8 mouse cellular contexts compared by ENCODE assay signal in the genomic region with DNA sequence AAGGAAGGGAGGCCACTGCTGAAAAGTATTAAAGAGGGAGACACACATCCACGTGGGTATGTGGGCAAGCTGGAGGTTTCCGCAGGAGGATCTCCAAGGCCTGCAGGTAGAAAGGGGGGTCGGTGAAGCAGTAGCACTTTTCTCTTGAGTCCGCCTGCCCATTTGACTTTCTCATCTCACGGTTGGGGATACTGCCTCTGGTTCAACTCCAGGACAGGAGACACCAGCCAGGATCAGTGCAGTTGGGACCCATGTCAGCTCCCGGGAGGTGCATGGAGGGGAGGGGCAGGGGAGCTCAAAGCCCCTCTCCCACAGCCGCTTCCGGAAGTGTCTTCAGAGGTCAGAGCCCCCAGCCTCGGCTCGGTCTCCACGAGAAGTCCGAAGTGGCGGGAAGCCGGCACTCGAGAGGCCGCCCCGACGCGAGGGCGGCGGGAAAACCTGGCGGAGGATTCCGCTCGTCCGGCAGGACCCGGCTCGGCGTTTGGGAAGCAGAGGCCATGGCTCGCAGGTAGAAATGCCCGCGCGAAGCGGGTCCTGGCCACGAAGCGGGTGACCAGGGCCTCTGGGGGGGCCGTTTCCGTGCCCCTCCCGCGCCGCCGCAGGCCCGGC. TPM values are rescaled to one million over a fixed set of nuclear protein-coding genes. Genes with fewer than 3 reads are reported as not detected.
DNase-seq lines count a peak whose midpoint lies in the region; ATAC-seq and TF ChIP-seq lines count a peak whose summit lies in the region.

No protein-coding gene starts in this region.

- dilution Hi-C loops in CH12.LX (cut with MboI; ENCODE audit: extremely low pct_ligation_motif_present, extremely low pct_unique_long_range_greater_than_20kb, low sequenced_read_pairs), result no loop called here

- H3K79me2 ChIP-seq in CH12.LX (replicated peaks; ENCODE audit: control insufficient read depth, extremely low read depth, insufficient read depth, poor library complexity, severe bottlenecking), result peaks cover 31% of the 10 kb centered on the region

- peak; percentile 66; the same call in 1 of the 2 replicates for TF ChIP-seq POLR2A in CH12.LX (IDR thresholded peaks at IDR 0.05; ENCODE audit: low read depth, low read length)

- DNase-seq in cerebellum, postnatal 4 days (ENCODE audit: low spot score in 2 of 2), result peak; percentile 35 to 70
- no peak for DNase-seq in cerebellum, adult 11-12 months
- peak; percentile 39 for DNase-seq in CH12.LX (ENCODE audit: extremely low read depth)
- DNase-seq in embryo, embryonic 9.5 days (ENCODE audit: extremely low spot score), result peak; percentile 88
- peak; percentile 79 to 81 for DNase-seq in heart, postnatal 10 days
- DNase-seq in left cerebral cortex, postnatal 4 days, result peak; percentile 64

- peak overlapping the region; percentile 74 for H3K4me2 ChIP-seq in CH12.LX (ENCODE audit: insufficient read depth, low read depth, poor library complexity, severe bottlenecking)
- H3K4me2 ChIP-seq in midbrain, embryonic 15.5 days, result peak overlapping the region; percentile 81
- H3K4me2 ChIP-seq in stomach, embryonic 15.5 days, result peak overlapping the region; percentile 87

- H3K4me3 ChIP-seq in CH12.LX (replicated peaks in 1 of 3; ENCODE audit: low read depth in 2 of 3, low read length in 2 of 3, poor library complexity in 1 of 3), result peak overlapping the region; percentile 79 to 92 (median 91)
- peak overlapping the region; percentile 66 for H3K4me3 ChIP-seq in midbrain, embryonic 15.5 days
- H3K4me3 ChIP-seq in stomach, embryonic 15.5 days (replicated peaks), result peak overlapping the region; percentile 96

- H3K9ac ChIP-seq in CH12.LX (ENCODE audit: insufficient read depth, low read depth), result peak overlapping the region; percentile 82
- H3K9ac ChIP-seq in midbrain, embryonic 15.5 days, result peak overlapping the region; percentile 94
- peak overlapping the region; percentile 97 for H3K9ac ChIP-seq in stomach, embryonic 15.5 days

- H3K4me1 ChIP-seq in CH12.LX (ENCODE audit: control insufficient read depth in 1 of 2, insufficient read depth in 2 of 2), result peaks cover 0 to 31% of the 10 kb centered on the region in 2 experiments; a peak in 2 of 4 replicates
- peaks cover 30% of the 10 kb centered on the region for H3K4me1 ChIP-seq in midbrain, embryonic 15.5 days
- 0 out of 2 replicates have a peak, but pooled peaks cover 7% of the 10 kb centered on the region for H3K4me1 ChIP-seq in stomach, embryonic 15.5 days

- TF ChIP-seq CTCF in CH12.LX (conservative IDR thresholded peaks at IDR 0.05 in 1 of 2, IDR thresholded peaks at IDR 0.05 in 1 of 2; ENCODE audit: low read depth in 2 of 2, low read length in 2 of 2), result no peak

- in situ Hi-C loops in CH12.LX (cut with MboI; ENCODE audit: low pct_ligation_motif_present, low pct_unique_long_range_greater_than_20kb, low sequenced_read_pairs), result no loop called here

- intact Hi-C loops in heart, postnatal 10 days (cut with DNase I), result loop anchor here (5.0 kb wide), 2 partner anchors 136 to 144 kb away; partner anchors contain the start of gene Ezh2
- intact Hi-C loops in left cerebral cortex, postnatal 4 days (cut with DNase I), result loop anchor here (5.0 kb wide), 1 partner anchor 136 kb away; no protein-coding TSS in a partner anchor

- ATAC-seq in midbrain, embryonic 15.5 days (replicated peaks), result peak; percentile 73
- ATAC-seq in stomach, embryonic 15.5 days (ENCODE audit: insufficient read depth, low FRiP score, low read depth), result peak; percentile 65

- H3K36me3 ChIP-seq in CH12.LX (replicated peaks in 1 of 2; ENCODE audit: control insufficient read depth in 1 of 2, insufficient read depth in 1 of 2, low read length in 1 of 2), result peaks cover 0 to 7% of the 10 kb centered on the region in 2 experiments
- no peaks in the 10 kb centered on the region for H3K36me3 ChIP-seq in midbrain, embryonic 15.5 days (replicated peaks)
- H3K36me3 ChIP-seq in stomach, embryonic 15.5 days, result no peaks in the 10 kb centered on the region

- no peak for TF ChIP-seq EP300 in CH12.LX (IDR thresholded peaks at IDR 0.05; ENCODE audit: low read length)

- TF ChIP-seq RAD21 in CH12.LX (IDR thresholded peaks at IDR 0.05; ENCODE audit: low read depth, low read length), result no peak

- H3K27me3 ChIP-seq in CH12.LX (replicated peaks), result no peaks in the 10 kb centered on the region
- H3K27me3 ChIP-seq in midbrain, embryonic 15.5 days (replicated peaks), result no peaks in the 10 kb centered on the region
- H3K27me3 ChIP-seq in stomach, embryonic 15.5 days (replicated peaks), result no peaks in the 10 kb centered on the region

- peak overlapping the region; percentile 64 for H3K27ac ChIP-seq in CH12.LX (ENCODE audit: insufficient read depth, low read depth)
- H3K27ac ChIP-seq in midbrain, embryonic 15.5 days, result peak overlapping the region; percentile 93
- H3K27ac ChIP-seq in stomach, embryonic 15.5 days, result peak overlapping the region; percentile 97

- WGBS in midbrain, embryonic 15.5 days, result 0% methylated on average over 42 of the region's 42 CpGs
- WGBS in stomach, embryonic 15.5 days, result under 1% methylated on average over 42 of the region's 42 CpGs

- no peaks in the 10 kb centered on the region for H3K9me3 ChIP-seq in CH12.LX (replicated peaks; ENCODE audit: low read length)
- H3K9me3 ChIP-seq in midbrain, embryonic 15.5 days, result no peaks in the 10 kb centered on the region
- no peaks in the 10 kb centered on the region for H3K9me3 ChIP-seq in stomach, embryonic 15.5 days

TF ChIP-seq in CH12.LX, 34 proteins besides CTCF, POLR2A, EP300 and RAD21:
- TF ChIP-seq UBTF (IDR thresholded peaks at IDR 0.05; ENCODE audit: low read depth, low read length) (no peak; the same call in 1 of the 2 replicates), RCOR1 (conservative IDR thresholded peaks at IDR 0.05; ENCODE audit: low read depth, low read length) (no peak), ETS1 (conservative IDR thresholded peaks at IDR 0.05; ENCODE audit: low read depth, low read length) (no peak), ZNF384 (IDR thresholded peaks at IDR 0.05; ENCODE audit: low read depth, low read length) (no peak), SIN3A (IDR thresholded peaks at IDR 0.05; ENCODE audit: low read length) (0 out of 2 replicates have a peak, but pooled peaks have one; percentile 5), USF2 (conservative IDR thresholded peaks at IDR 0.05; ENCODE audit: low read depth, low read length) (no peak), ELF1 (IDR thresholded peaks at IDR 0.05; ENCODE audit: low read depth, low read length) (peak; percentile 59), MAX (IDR thresholded peaks at IDR 0.05; ENCODE audit: low read length) (peak; percentile 43; the same call in 1 of the 2 replicates), CHD2 (IDR thresholded peaks at IDR 0.05; ENCODE audit: low read length) (no peak), E2F4 (IDR thresholded peaks at IDR 0.05; ENCODE audit: insufficient replicate concordance, low read depth, low read length) (0 out of 2 replicates have a peak, but pooled peaks have one; percentile 38), MXI1 (IDR thresholded peaks at IDR 0.05; ENCODE audit: low read depth, low read length) (peak; percentile 65), TBP (conservative IDR thresholded peaks at IDR 0.05; ENCODE audit: low read depth, low read length) (no peak), SMC3 (IDR thresholded peaks at IDR 0.05; ENCODE audit: low read depth, low read length) (no peak), ZC3H11A (IDR thresholded peaks at IDR 0.05; ENCODE audit: low read depth, low read length) (no peak), GABPA (IDR thresholded peaks at IDR 0.05; ENCODE audit: insufficient replicate concordance, low read depth, low read length) (no peak), PAX5 (IDR thresholded peaks at IDR 0.05; ENCODE audit: low read length) (no peak), HCFC1 (IDR thresholded peaks at IDR 0.05; ENCODE audit: low read depth, low read length) (no peak; the same call in 1 of the 2 replicates), KAT2A (IDR thresholded peaks at IDR 0.05; ENCODE audit: insufficient replicate concordance, low read length) (no peak), ZKSCAN1 (IDR thresholded peaks at IDR 0.05; ENCODE audit: borderline replicate concordance, low read depth, low read length) (no peak), NELFE (IDR thresholded peaks at IDR 0.05; ENCODE audit: low read depth, low read length) (no peak; the same call in 1 of the 2 replicates), IRF4 (IDR thresholded peaks at IDR 0.05; ENCODE audit: low read depth, low read length) (no peak), MEF2A (IDR thresholded peaks at IDR 0.05; ENCODE audit: borderline replicate concordance, low read depth, low read length) (no peak), JUND (conservative IDR thresholded peaks at IDR 0.05; ENCODE audit: low read depth, low read length) (no peak), ZMIZ1 (IDR thresholded peaks at IDR 0.05; ENCODE audit: low read depth, low read length) (no peak)
TF ChIP-seq in CH12.LX: peak in this region for 5.

RNA-seq across cellular contexts. Expression of gene Cul1, which starts 0.4 kb away (rescaled TPM):
- 63.6 and 73.6 TPM in 2 replicates for total RNA-seq in CH12.LX (2012; rRNA removed)
- total RNA-seq in CH12.LX (2014; rRNA removed), result 155 and 183 TPM in 2 replicates
- 79.6 and 108 TPM in 2 replicates for polyA plus RNA-seq in CH12.LX (2012; ENCODE audit: insufficient read length, low read depth)
- 10 to 100 TPM; 77.6 to 80.3 TPM for total RNA-seq in heart, postnatal 10 days (2021)
- total RNA-seq in left cerebral cortex, postnatal 4 days (2021), result 100 to 1,000 TPM; 125 to 126 TPM
- 122 and 126 TPM in 2 replicates for polyA plus RNA-seq in midbrain, embryonic 15.5 days (2015; fragmentation: Nextera tagmentation; extraction: Ambion mirVana)
- polyA plus RNA-seq in stomach, embryonic 15.5 days (2015; fragmentation: Nextera tagmentation; extraction: Ambion mirVana), result 116 and 117 TPM in 2 replicates
